Mouse (Mus musculus) G1E (cell line): Measurements from ENCODE around the gene Map3k6.

Experiments
- CTCF ChIP-seq: IDR thresholded peaks from 2 replicates; pipeline ENCODE4 v1.5.1; 2012; ENCODE audit warnings: low read depth, low read length, inconsistent platforms, mixed read lengths
- GATA1 ChIP-seq: IDR thresholded peaks from 2 replicates; pipeline ENCODE4 v1.6.1; 2012; ENCODE audit warnings: borderline replicate concordance, low read length, inconsistent platforms, mixed read lengths
- POLR2AphosphoS5 ChIP-seq: IDR thresholded peaks from 2 replicates; pipeline ENCODE4 v1.6.1; 2012; ENCODE audit warnings: low read depth, low read length, inconsistent platforms; ENCODE audit not compliant: insufficient replicate concordance
- TAL1 ChIP-seq: conservative IDR thresholded peaks from 2 replicates; pipeline ENCODE4 v1.6.1; 2012; ENCODE audit warnings: low read depth, low read length, inconsistent platforms, mixed read lengths

DNA sequence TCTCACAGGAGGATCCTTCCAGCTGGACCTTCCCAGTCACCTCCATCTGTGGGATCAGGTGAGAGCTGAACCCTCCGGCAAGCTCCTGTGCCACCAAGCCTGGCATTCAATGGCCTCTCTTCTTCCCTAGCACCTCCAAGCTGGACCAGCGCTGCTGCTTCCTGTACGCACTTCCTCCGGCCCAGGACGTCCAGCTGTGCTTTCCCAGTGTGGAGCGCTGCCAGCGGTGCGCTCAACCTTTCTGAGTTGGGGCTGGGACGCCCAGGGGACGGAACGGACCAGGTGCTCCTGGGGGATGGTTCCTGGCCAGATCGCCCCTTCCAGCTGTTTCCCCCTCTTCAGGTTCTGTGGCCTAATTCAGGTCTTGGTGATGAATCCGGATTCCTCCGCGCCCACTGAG is 6.5 kb downstream of the Map3k6 start:
- TF ChIP-seq CTCF (no peak), TAL1 (no peak), GATA1 (no peak), POLR2AphosphoS5 (no peak)
